Mouse (Mus musculus) midbrain, postnatal 0 days (tissue): ENCODE measurements around the gene Dcp1a. TPM values are rescaled to one million over a fixed set of nuclear protein-coding genes. Genes with fewer than 3 reads are reported as not detected.
A peak's percentile ranks its signal among the peaks of the same experiment; 100 is the strongest.

Source experiments
- ATAC-seq: fragments of 200-750 bp; cut with Nextera tagmentation; 2 replicates; pipeline ENCODE4 v1.8.0; 2017; ENCODE audit warnings: moderate number of reproducible peaks, mild to moderate bottlenecking, moderate TSS enrichment, moderate library complexity; ENCODE audit not compliant: low FRiP score
- DNase-seq: peaks from one replicate; pipeline ENCODE4 v3.0.0-alpha.2; 2015; ENCODE audit warnings: low spot score
- H3K27ac ChIP-seq: fragments of 300-500 bp; sonication (generic); 2 replicates; pipeline ENCODE4 v1.5.1; 2014; ENCODE audit warnings: low read depth, mild to moderate bottlenecking, low read length, mixed read lengths
- H3K27me3 ChIP-seq: fragments of 300-500 bp; sonication (generic); 2 replicates; pipeline ENCODE4 v1.6.1; 2014; ENCODE audit warnings: low read length, control low read depth, mixed read lengths; ENCODE audit not compliant: insufficient read depth
- H3K36me3 ChIP-seq: fragments of 300-500 bp; sonication (generic); 2 replicates; pipeline ENCODE4 v1.6.1; 2014; ENCODE audit warnings: low read length, control low read depth, mixed read lengths; ENCODE audit not compliant: insufficient read depth
- H3K4me1 ChIP-seq: fragments of 300-500 bp; sonication (generic); 2 replicates; pipeline ENCODE4 v1.6.1; 2014; ENCODE audit warnings: mild to moderate bottlenecking, control low read depth, antibody characterized with exemption, low read length, mixed read lengths; ENCODE audit not compliant: insufficient read depth
- H3K4me2 ChIP-seq: fragments of 300-500 bp; sonication (generic); 2 replicates; pipeline ENCODE4 v1.6.1; 2014; ENCODE audit warnings: low read depth, mild to moderate bottlenecking, low read length, mixed read lengths; ENCODE audit not compliant: poor library complexity, severe bottlenecking
- H3K4me3 ChIP-seq: fragments of 300-500 bp; sonication (generic); 2 replicates; pipeline ENCODE4 v1.5.1; 2014; ENCODE audit warnings: low read depth, mild to moderate bottlenecking, low read length, moderate library complexity
- H3K9ac ChIP-seq: fragments of 300-500 bp; sonication (generic); replicated peaks from 2 replicates; pipeline ENCODE4 v1.6.1; 2014; ENCODE audit warnings: mild to moderate bottlenecking, low read length, moderate library complexity, mixed read lengths; ENCODE audit not compliant: poor library complexity, severe bottlenecking
- H3K9me3 ChIP-seq: fragments of 300-500 bp; sonication (generic); 2 replicates; pipeline ENCODE4 v1.6.1; 2016; ENCODE audit warnings: low read length, control low read depth
- CTCF ChIP-seq: IDR thresholded peaks from 2 replicates; pipeline ENCODE4 v1.5.1; 2016; ENCODE audit warnings: antibody characterized with exemption, mild to moderate bottlenecking
- WGBS: fragments of 180-500 bp; shearing (Covaris S2); extraction: QIAGEN DNeasy Blood & Tissue Kit; methylation state at CpG from one replicate; pipeline ENCODE4 v1.1.7; 2014; 5-methylcytosine and 5-hydroxymethylcytosine counted together
- polyA plus RNA-seq: library from polyadenylated mRNA; unstranded; fragments of >200 nt; fragmentation: Nextera tagmentation; extraction: Ambion mirVana; gene quantifications from 2 replicates; pipeline ENCODE4 v1.2.1, GENCODE M21; 2015
- total RNA-seq: library from RNA; depleted of rRNA; stranded (reverse); fragments of >200 nt; gene quantifications from 2 replicates; pipeline ENCODE4 v1.2.3, GENCODE M21; 2014

The Dcp1a gene
- total and polyA plus RNA-seq, 2 experiments from 2014 or later = 11.8 to 22.5 TPM

DNA sequence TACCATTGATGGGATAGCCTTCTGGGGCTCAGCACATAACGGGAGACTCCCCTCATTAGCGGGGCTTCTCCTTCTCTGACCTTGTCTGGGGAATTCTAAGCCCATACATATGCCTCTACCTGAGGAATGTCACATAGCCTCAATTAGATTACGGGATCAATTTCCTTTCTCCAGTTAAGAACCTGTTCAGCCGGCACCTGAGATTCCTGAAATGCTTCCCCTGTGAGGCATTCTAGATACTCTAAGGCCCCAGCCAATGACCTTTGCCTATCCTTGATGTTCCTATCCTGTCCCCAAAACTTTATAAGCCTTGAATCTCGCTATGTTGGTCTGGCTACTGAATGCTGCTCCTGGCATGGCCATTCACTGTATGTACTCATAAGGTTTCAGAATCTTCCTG, 5.7 kb upstream of the Dcp1a start:
- no peaks in the 10 kb centered on the region for H3K36me3 ChIP-seq
- no peak overlapping the region for H3K4me3 ChIP-seq
- H3K4me1 ChIP-seq = no peaks in the 10 kb centered on the region
- H3K27ac ChIP-seq = no peak overlapping the region
- 71% methylated on average over 5 of the region's 5 CpGs for WGBS
- ATAC-seq (no peak), DNase-seq (no peak)
- no peak overlapping the region for H3K9ac ChIP-seq
- no peak overlapping the region for H3K4me2 ChIP-seq
- TF ChIP-seq CTCF = no peak
- H3K27me3 ChIP-seq = no peaks in the 10 kb centered on the region
- H3K9me3 ChIP-seq = no peaks in the 10 kb centered on the region

GRCm38 (mm10) chr14:30474416-30474815, 4.9 kb upstream of the Dcp1a start:
- Histone ChIP-seq H3K4me1 (no peaks in the 10 kb centered on the region), H3K9me3 (no peaks in the 10 kb centered on the region), H3K9ac (no peak overlapping the region), H3K4me2 (no peak overlapping the region), H3K36me3 (no peaks in the 10 kb centered on the region), H3K27me3 (no peaks in the 10 kb centered on the region), H3K4me3 (no peak overlapping the region), H3K27ac (no peak overlapping the region)
- no peak for TF ChIP-seq CTCF
- DNase-seq = no peak
- 87% methylated on average over 6 of the region's 6 CpGs for WGBS
- ATAC-seq = no peak

GRCm38 (mm10) chr14:30491342-30491741, 12.0 kb downstream of the Dcp1a start, which contains the start of gene Cacna1d:
Gene Cacna1d (minus strand): TSS chr14:30491455.
- no peak for ATAC-seq
- no peak within 1 kb of the TSS for H3K9ac ChIP-seq
- H3K27ac ChIP-seq = no peak within 1 kb of the TSS
- no peaks in the 10 kb centered on the region for H3K9me3 ChIP-seq
- no peak within 1 kb of the TSS for H3K4me3 ChIP-seq
- H3K4me1 ChIP-seq = no peaks in the 10 kb centered on the region
- 90% methylated on average over 9 of the region's 9 CpGs for WGBS
- no peaks in the 10 kb centered on the region for H3K27me3 ChIP-seq
- TF ChIP-seq CTCF = no peak
- no peak within 1 kb of the TSS for H3K4me2 ChIP-seq
- peaks cover 30% of the 10 kb centered on the region for H3K36me3 ChIP-seq
- DNase-seq = no peak

DNA sequence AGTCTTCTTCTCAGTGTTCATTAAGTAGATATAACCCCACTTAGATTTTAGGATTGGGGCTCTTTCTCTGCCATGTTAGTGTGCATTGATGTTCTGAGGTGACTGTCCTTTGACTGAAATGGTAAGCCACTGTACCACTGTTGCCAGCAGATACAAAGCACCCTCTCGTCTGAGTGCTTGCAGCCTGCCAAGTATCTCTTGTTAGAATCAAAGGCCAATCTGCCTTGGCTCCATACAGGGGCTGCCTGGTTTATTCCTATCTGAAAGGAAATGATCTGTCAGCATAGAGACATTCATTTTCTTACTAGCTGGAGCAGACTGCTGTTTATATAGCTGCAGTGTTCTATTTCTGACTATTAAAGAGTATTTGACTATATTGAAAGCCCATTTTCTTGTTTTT, 13.9 kb downstream of the Dcp1a start:
- no peak overlapping the region for H3K4me2 ChIP-seq
- no peaks in the 10 kb centered on the region for H3K9me3 ChIP-seq
- no peaks in the 10 kb centered on the region for H3K4me1 ChIP-seq
- ATAC-seq = no peak
- WGBS = 59% methylated on average over 1 of the region's 1 CpGs
- H3K9ac ChIP-seq = no peak overlapping the region
- peaks cover 21% of the 10 kb centered on the region; the same call in 1 of the 2 replicates for H3K36me3 ChIP-seq
- peak; percentile 9 for DNase-seq
- H3K27ac ChIP-seq = no peak overlapping the region
- no peak overlapping the region for H3K4me3 ChIP-seq
- H3K27me3 ChIP-seq = no peaks in the 10 kb centered on the region
- no peak for TF ChIP-seq CTCF

DNA sequence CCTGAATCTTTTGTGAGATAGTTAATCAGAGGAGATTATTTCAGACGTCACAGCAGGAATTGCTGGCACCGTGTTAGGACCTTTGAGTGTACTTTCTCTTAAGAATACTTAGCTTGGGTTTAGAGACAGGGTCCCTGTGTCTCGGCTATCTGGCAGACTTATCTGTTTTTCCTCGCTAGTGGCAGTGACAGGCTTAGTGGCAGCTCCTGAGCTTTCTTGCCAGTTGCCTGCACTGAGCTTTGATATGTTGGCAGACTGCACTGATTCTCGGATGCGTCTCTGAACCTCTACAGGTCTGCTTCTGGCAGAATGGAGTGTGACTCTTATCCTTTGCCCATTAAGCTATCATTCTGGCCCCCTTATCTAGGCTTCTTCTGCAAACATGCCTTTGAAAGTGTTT, 15.7 kb downstream of the Dcp1a start:
- no peak for TF ChIP-seq CTCF
- WGBS = 47% methylated on average over 6 of the region's 6 CpGs
- Histone ChIP-seq H3K36me3 (peaks cover 13% of the 10 kb centered on the region; the same call in 1 of the 2 replicates), H3K9me3 (no peaks in the 10 kb centered on the region), H3K27me3 (no peaks in the 10 kb centered on the region), H3K4me3 (no peak overlapping the region), H3K27ac (no peak overlapping the region), H3K4me2 (no peak overlapping the region), H3K4me1 (no peaks in the 10 kb centered on the region), H3K9ac (no peak overlapping the region)
- DNase-seq (no peak), ATAC-seq (no peak)

DNA sequence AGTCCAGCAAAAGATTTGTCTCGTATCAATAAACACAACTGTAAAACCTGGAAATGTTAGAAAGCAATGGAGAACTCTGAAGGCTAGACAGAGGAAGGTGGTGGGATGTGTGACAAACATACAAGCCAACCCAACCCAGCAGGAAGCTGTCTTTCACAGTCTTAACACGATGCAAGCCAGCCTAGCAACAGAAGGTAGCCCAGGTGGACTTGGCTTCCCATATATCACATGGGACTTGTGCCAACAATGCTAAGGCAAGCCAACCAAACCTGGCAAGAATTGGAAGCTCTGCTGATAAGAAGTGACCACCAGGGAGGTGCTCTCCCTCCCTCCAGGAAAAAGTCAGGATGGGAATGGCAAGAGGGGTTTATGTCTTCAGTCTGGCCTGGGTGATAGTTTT, 18.9 kb downstream of the Dcp1a start:
- 85% methylated on average over 2 of the region's 2 CpGs for WGBS
- Histone ChIP-seq H3K4me1 (no peaks in the 10 kb centered on the region), H3K27me3 (no peaks in the 10 kb centered on the region), H3K9me3 (no peaks in the 10 kb centered on the region), H3K27ac (no peak overlapping the region), H3K9ac (no peak overlapping the region), H3K4me2 (no peak overlapping the region), H3K36me3 (peaks cover 4% of the 10 kb centered on the region; the same call in 1 of the 2 replicates), H3K4me3 (no peak overlapping the region)
- no peak for TF ChIP-seq CTCF
- no peak for ATAC-seq
- peak; percentile 72 for DNase-seq
